17 mouse cellular contexts compared by ENCODE assay signal in genomic region chr4:106733636-106734035, GRCm38 (mm10). TPM values are rescaled to one million over a fixed set of nuclear protein-coding genes. Genes with fewer than 3 reads are reported as not detected.
DNase-seq lines count a peak whose midpoint lies in the region; ATAC-seq and TF ChIP-seq lines count a peak whose summit lies in the region.
"Had no signal": no experiment of that assay in that cellular context is flagged by ENCODE, and none has a peak within 500 bp of the region (broad histone marks: within the 10 kb centered on the region; RNA-seq: fewer than 3 reads in every experiment).

TSS of gene Fam151a (plus strand) at chr4:106733889.

- no peaks in the 10 kb centered on the region for H3K9me3 ChIP-seq in embryonic facial prominence, embryonic 10.5 days
- H3K9me3 ChIP-seq in embryonic facial prominence, embryonic 14.5 days (ENCODE audit: control insufficient read depth, low read length): no peaks in the 10 kb centered on the region
- H3K9me3 ChIP-seq in kidney, embryonic 15.5 days (replicated peaks): no peaks in the 10 kb centered on the region
- no peaks in the 10 kb centered on the region for H3K9me3 ChIP-seq in limb, embryonic 10.5 days (replicated peaks)
- H3K9me3 ChIP-seq: hindbrain, embryonic 12.5 days; liver, embryonic 12.5 days; neural tube, embryonic 12.5 days had no signal

- H3K4me2 ChIP-seq in embryonic facial prominence, embryonic 14.5 days (ENCODE audit: low read depth, low read length): no peak within 1 kb of the TSS
- H3K4me2 ChIP-seq in kidney, embryonic 15.5 days: no peak within 1 kb of the TSS
- H3K4me2 ChIP-seq: hindbrain, embryonic 12.5 days; liver, embryonic 12.5 days; neural tube, embryonic 12.5 days had no signal

- no peak for DNase-seq in embryonic facial prominence, embryonic 10.5 days (ENCODE audit: low spot score)
- DNase-seq in embryonic facial prominence, embryonic 14.5 days (ENCODE audit: low spot score): peak; percentile 5
- no peak for DNase-seq in large intestine, adult 2 months (ENCODE audit: low read depth, low spot score)
- DNase-seq in left cerebral cortex, adult 2 months (ENCODE audit: extremely low spot score in 1 of 2, low spot score in 2 of 2): no peak
- DNase-seq in limb, embryonic 10.5 days (ENCODE audit: low spot score): no peak
- no peak for DNase-seq in frontal cortex, postnatal 14 days (ENCODE audit: low spot score in 2 of 2)
- DNase-seq: cerebellum, adult 8-10 months; gastrocnemius, postnatal 10 days; layer of hippocampus, postnatal 36 days; right cerebral cortex, postnatal 14 days; thymus, adult 2 months had no signal

- WGBS in embryonic facial prominence, embryonic 10.5 days: 57% methylated on average over 4 of the region's 4 CpGs
- WGBS in embryonic facial prominence, embryonic 14.5 days: 40% methylated on average over 4 of the region's 4 CpGs
- WGBS in kidney, embryonic 15.5 days: 17% methylated on average over 4 of the region's 4 CpGs
- WGBS in large intestine, adult 2 months: 59% methylated on average over 4 of the region's 4 CpGs
- WGBS in limb, embryonic 10.5 days: 56% methylated on average over 4 of the region's 4 CpGs

- H3K9ac ChIP-seq in embryonic facial prominence, embryonic 14.5 days (ENCODE audit: low read depth, low read length): no peak within 1 kb of the TSS
- no peak within 1 kb of the TSS for H3K9ac ChIP-seq in kidney, embryonic 15.5 days
- H3K9ac ChIP-seq: hindbrain, embryonic 12.5 days; liver, embryonic 12.5 days; neural tube, embryonic 12.5 days had no signal

- no peaks in the 10 kb centered on the region for H3K27me3 ChIP-seq in embryonic facial prominence, embryonic 10.5 days (replicated peaks; ENCODE audit: low read depth, poor library complexity, severe bottlenecking)
- no peaks in the 10 kb centered on the region for H3K27me3 ChIP-seq in embryonic facial prominence, embryonic 14.5 days (replicated peaks; ENCODE audit: control insufficient read depth, insufficient read depth, low read length)
- no peaks in the 10 kb centered on the region for H3K27me3 ChIP-seq in kidney, embryonic 15.5 days
- no peaks in the 10 kb centered on the region for H3K27me3 ChIP-seq in limb, embryonic 10.5 days (ENCODE audit: low read depth, poor library complexity, severe bottlenecking)
- H3K27me3 ChIP-seq: hindbrain, embryonic 12.5 days; neural tube, embryonic 12.5 days had no signal

- H3K36me3 ChIP-seq in embryonic facial prominence, embryonic 10.5 days (replicated peaks): no peaks in the 10 kb centered on the region
- H3K36me3 ChIP-seq in embryonic facial prominence, embryonic 14.5 days (ENCODE audit: control insufficient read depth, insufficient read depth, low read length): no peaks in the 10 kb centered on the region
- H3K36me3 ChIP-seq in kidney, embryonic 15.5 days: no peaks in the 10 kb centered on the region
- H3K36me3 ChIP-seq in limb, embryonic 10.5 days: no peaks in the 10 kb centered on the region
- H3K36me3 ChIP-seq: hindbrain, embryonic 12.5 days; liver, embryonic 12.5 days; neural tube, embryonic 12.5 days had no signal

- peaks cover 25% of the 10 kb centered on the region for H3K4me1 ChIP-seq in embryonic facial prominence, embryonic 10.5 days
- no peaks in the 10 kb centered on the region for H3K4me1 ChIP-seq in embryonic facial prominence, embryonic 14.5 days (ENCODE audit: control insufficient read depth, insufficient read depth, low read length)
- peaks cover 18% of the 10 kb centered on the region for H3K4me1 ChIP-seq in kidney, embryonic 15.5 days
- peaks cover 27% of the 10 kb centered on the region for H3K4me1 ChIP-seq in limb, embryonic 10.5 days
- H3K4me1 ChIP-seq: hindbrain, embryonic 12.5 days; liver, embryonic 12.5 days; neural tube, embryonic 12.5 days had no signal

- H3K4me3 ChIP-seq in embryonic facial prominence, embryonic 10.5 days: no peak within 1 kb of the TSS
- no peak within 1 kb of the TSS for H3K4me3 ChIP-seq in embryonic facial prominence, embryonic 14.5 days (ENCODE audit: low read depth, low read length)
- no peak within 1 kb of the TSS for H3K4me3 ChIP-seq in kidney, embryonic 15.5 days (replicated peaks)
- H3K4me3 ChIP-seq in left cerebral cortex, adult 2 months: no peak within 1 kb of the TSS
- no peak within 1 kb of the TSS for H3K4me3 ChIP-seq in limb, embryonic 10.5 days
- H3K4me3 ChIP-seq: hindbrain, embryonic 12.5 days; liver, embryonic 12.5 days; neural tube, embryonic 12.5 days had no signal

- intact Hi-C loops in left cerebral cortex, adult 2 months (cut with DNase I): no loop called here

- ATAC-seq in embryonic facial prominence, embryonic 14.5 days (ENCODE audit: low read depth): no peak
- peak; percentile 72 for ATAC-seq in kidney, embryonic 15.5 days (replicated peaks; ENCODE audit: low FRiP score)
- ATAC-seq: liver, embryonic 12.5 days had no signal

- no peak for TF ChIP-seq CTCF in left cerebral cortex, adult 2 months (IDR thresholded peaks at IDR 0.05)

- H3K27ac ChIP-seq in embryonic facial prominence, embryonic 10.5 days (replicated peaks): peak within 1 kb of the TSS; percentile 35; the same call in 1 of the 2 replicates
- no peak within 1 kb of the TSS for H3K27ac ChIP-seq in embryonic facial prominence, embryonic 14.5 days (replicated peaks; ENCODE audit: low read depth, low read length)
- peak within 1 kb of the TSS; percentile 56 for H3K27ac ChIP-seq in kidney, embryonic 15.5 days
- H3K27ac ChIP-seq in left cerebral cortex, adult 2 months: no peak within 1 kb of the TSS
- no peak within 1 kb of the TSS for H3K27ac ChIP-seq in limb, embryonic 10.5 days
- H3K27ac ChIP-seq: hindbrain, embryonic 12.5 days; liver, embryonic 12.5 days; neural tube, embryonic 12.5 days had no signal

RNA-seq across cellular contexts. Expression of gene Fam151a, which starts in this region (rescaled TPM):
- 0.11 and 0.40 TPM in 2 replicates for polyA plus RNA-seq in embryonic facial prominence, embryonic 10.5 days (2016; fragmentation: Nextera tagmentation; extraction: Ambion mirVana)
- polyA plus RNA-seq in embryonic facial prominence, embryonic 14.5 days (2014; fragmentation: Nextera tagmentation; extraction: Ambion mirVana): 0.17 and 0.49 TPM in 2 replicates
- 5.3 and 5.7 TPM in 2 replicates for polyA plus RNA-seq in kidney, embryonic 15.5 days (2015; fragmentation: Nextera tagmentation; extraction: Ambion mirVana)
- polyA plus RNA-seq in large intestine, adult 2 months (2012; rRNA removed): 71.8 and 362 TPM in 2 replicates
- not detected for total RNA-seq in left cerebral cortex, adult 2 months (2021)
- polyA plus RNA-seq in limb, embryonic 10.5 days (2016; fragmentation: Nextera tagmentation; extraction: Ambion mirVana): 0.09 and 0.13 TPM in 2 replicates
- total RNA-seq: gastrocnemius, postnatal 10 days; layer of hippocampus, postnatal 36 days; megakaryocyte-erythroid progenitor cell, adult 5-6 weeks had no signal
- polyA plus RNA-seq: forebrain, embryonic 11.5 days; hindbrain, embryonic 12.5 days; liver, embryonic 12.5 days; neural tube, embryonic 12.5 days had no signal

Comparison
In these comparisons a context has a peak if more than half of its experiments do, and no peak if none do; other contexts are left out.
1. RNA of gene Fam151a (polyA plus RNA-seq): 71.8 to 362 TPM in large intestine, adult 2 months; 5.3 to 5.7 TPM in kidney, embryonic 15.5 days, 0.17 to 0.49 TPM in embryonic facial prominence, embryonic 14.5 days, 0.11 to 0.40 TPM in embryonic facial prominence, embryonic 10.5 days and 0.09 to 0.13 TPM in limb, embryonic 10.5 days; every median in the first group is over 10 times any median in the second.
2. H3K27ac ChIP-seq: peak in embryonic facial prominence, embryonic 10.5 days (single experiment) and kidney, embryonic 15.5 days (single experiment); none in embryonic facial prominence, embryonic 14.5 days (single experiment), left cerebral cortex, adult 2 months (single experiment) and limb, embryonic 10.5 days (single experiment).
3. Peak in DNase-seq in embryonic facial prominence, embryonic 14.5 days; RNA of the gene not detected or under 1 TPM.